Comparison of ENCODE assay signal across 9 mouse cellular contexts in the genomic region with DNA sequence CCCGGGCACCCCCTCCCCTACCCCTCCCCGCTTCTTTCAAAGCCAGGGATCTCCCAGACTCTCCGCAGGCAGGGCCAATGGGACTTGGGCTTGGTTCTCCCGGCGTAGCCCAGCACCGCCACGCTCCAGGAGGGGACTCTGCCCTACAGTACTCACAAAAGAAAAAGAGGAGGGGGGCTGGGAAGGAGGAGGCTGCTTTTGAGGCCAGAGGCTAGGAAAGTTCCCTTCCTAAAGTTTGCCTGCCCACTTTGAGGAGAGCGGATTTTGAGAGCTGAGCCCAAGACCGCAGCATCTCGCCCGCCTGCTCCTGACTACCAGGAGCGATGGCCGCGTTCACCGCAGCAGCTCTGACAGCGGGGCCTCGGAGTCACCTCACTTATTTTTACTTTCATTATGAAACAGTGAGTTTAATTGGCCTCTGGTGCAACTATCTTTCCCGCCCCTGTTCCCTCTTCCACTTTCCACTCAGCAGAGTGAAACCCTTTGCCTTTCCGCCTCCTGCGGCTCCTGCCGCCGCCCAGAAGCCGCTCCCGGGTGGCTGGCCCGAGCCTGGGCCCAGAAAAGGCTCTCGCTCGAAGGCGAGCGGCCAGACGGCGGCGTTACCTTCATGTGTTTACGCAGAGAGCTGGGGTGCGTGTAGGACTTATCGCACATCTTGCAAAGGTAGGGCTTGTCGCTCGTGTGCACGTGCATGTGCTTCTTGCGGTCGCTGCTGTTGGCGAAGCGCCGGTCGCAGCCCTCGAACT. TPM values are rescaled to one million over a fixed set of nuclear protein-coding genes. Genes with fewer than 3 reads are reported as not detected.
DNase-seq lines count a peak whose midpoint lies in the region; ATAC-seq and TF ChIP-seq lines count a peak whose summit lies in the region.
"Had no signal": no experiment of that assay in that cellular context is flagged by ENCODE, and none has a peak within 500 bp of the region (broad histone marks: within the 10 kb centered on the region; RNA-seq: fewer than 3 reads in every experiment).

Zic4 (plus strand) TSS at position 558 of the 746 bp plus-strand sequence.

- H3K27ac ChIP-seq in kidney, embryonic 16.5 days (ENCODE audit: low read length) = no peak within 1 kb of the TSS
- H3K27ac ChIP-seq in bone marrow macrophage, adult 2 months (ENCODE audit: insufficient read depth, low read depth, low read length) = no peak within 1 kb of the TSS
- peak within 1 kb of the TSS; percentile 93 for H3K27ac ChIP-seq in forebrain, embryonic 13.5 days
- no peak within 1 kb of the TSS for H3K27ac ChIP-seq in limb, embryonic 13.5 days
- peak within 1 kb of the TSS; percentile 95 for H3K27ac ChIP-seq in neural tube, embryonic 15.5 days (replicated peaks)
- H3K27ac ChIP-seq: macrophage had no signal

- H3K36me3 ChIP-seq in kidney, embryonic 16.5 days (ENCODE audit: insufficient read depth, low read length) = no peaks in the 10 kb centered on the region
- H3K36me3 ChIP-seq in forebrain, embryonic 13.5 days (ENCODE audit: poor library complexity, severe bottlenecking) = peaks cover 9% of the 10 kb centered on the region
- no peaks in the 10 kb centered on the region for H3K36me3 ChIP-seq in limb, embryonic 13.5 days
- no peaks in the 10 kb centered on the region for H3K36me3 ChIP-seq in neural tube, embryonic 15.5 days

- H3K27me3 ChIP-seq in kidney, embryonic 16.5 days (ENCODE audit: insufficient read depth, low read length) = peaks cover 87% of the 10 kb centered on the region
- H3K27me3 ChIP-seq in forebrain, embryonic 13.5 days = peaks cover 63% of the 10 kb centered on the region
- H3K27me3 ChIP-seq in limb, embryonic 13.5 days = peaks cover 88% of the 10 kb centered on the region
- peaks cover 9% of the 10 kb centered on the region for H3K27me3 ChIP-seq in neural tube, embryonic 15.5 days (replicated peaks)

- H3K9me3 ChIP-seq in kidney, embryonic 16.5 days (ENCODE audit: low read length) = no peaks in the 10 kb centered on the region
- no peaks in the 10 kb centered on the region for H3K9me3 ChIP-seq in forebrain, embryonic 13.5 days (replicated peaks)
- no peaks in the 10 kb centered on the region for H3K9me3 ChIP-seq in limb, embryonic 13.5 days
- H3K9me3 ChIP-seq in neural tube, embryonic 15.5 days (replicated peaks) = no peaks in the 10 kb centered on the region

- H3K9ac ChIP-seq in kidney, embryonic 16.5 days (replicated peaks; ENCODE audit: low read length) = no peak within 1 kb of the TSS
- peak within 1 kb of the TSS; percentile 95 for H3K9ac ChIP-seq in forebrain, embryonic 13.5 days
- peak within 1 kb of the TSS; percentile 39; the same call in 1 of the 2 replicates for H3K9ac ChIP-seq in limb, embryonic 13.5 days
- H3K9ac ChIP-seq in neural tube, embryonic 15.5 days (replicated peaks) = peak within 1 kb of the TSS; percentile 76

- ATAC-seq in kidney, embryonic 16.5 days (ENCODE audit: low FRiP score, low TSS enrichment) = peak; percentile 60; the same call in 1 of the 2 replicates
- peak; percentile 67 for ATAC-seq in forebrain, embryonic 13.5 days
- ATAC-seq in limb, embryonic 13.5 days (ENCODE audit: low FRiP score, low read depth) = peak; percentile 60
- ATAC-seq in neural tube, embryonic 15.5 days (ENCODE audit: low FRiP score) = no peak

- peak within 1 kb of the TSS; percentile 42 for H3K4me2 ChIP-seq in kidney, embryonic 16.5 days (replicated peaks; ENCODE audit: low read depth, low read length)
- peak within 1 kb of the TSS; percentile 63 for H3K4me2 ChIP-seq in forebrain, embryonic 13.5 days
- peak within 1 kb of the TSS; percentile 54 for H3K4me2 ChIP-seq in limb, embryonic 13.5 days (replicated peaks)
- H3K4me2 ChIP-seq in neural tube, embryonic 15.5 days = peak within 1 kb of the TSS; percentile 53

- no peak for TF ChIP-seq POLR2A in bone marrow macrophage, adult 2 months (IDR thresholded peaks at IDR 0.05; ENCODE audit: borderline replicate concordance, low read depth, low read length)

- WGBS in kidney, embryonic 16.5 days = under 1% methylated on average over 45 of the region's 45 CpGs
- under 1% methylated on average over 45 of the region's 45 CpGs for WGBS in forebrain, embryonic 13.5 days
- WGBS in limb, embryonic 13.5 days = under 1% methylated on average over 45 of the region's 45 CpGs
- WGBS in neural tube, embryonic 15.5 days = under 1% methylated on average over 45 of the region's 45 CpGs

- no peak for DNase-seq in kidney, adult 8-10 months
- DNase-seq in urinary bladder, postnatal 4 days (ENCODE audit: low spot score in 2 of 2) = no peak
- DNase-seq in testis, postnatal 14 days (ENCODE audit: low spot score) = no peak

- TF ChIP-seq CTCF in bone marrow macrophage, adult 2 months (IDR thresholded peaks at IDR 0.05; ENCODE audit: low read depth, low read length) = no peak

- H3K4me1 ChIP-seq in kidney, embryonic 16.5 days (ENCODE audit: insufficient read depth, low read length) = peaks cover 11% of the 10 kb centered on the region; the same call in 1 of the 2 replicates
- no peaks in the 10 kb centered on the region; the same call in 1 of the 2 replicates for H3K4me1 ChIP-seq in bone marrow macrophage, adult 2 months (ENCODE audit: control insufficient read depth, insufficient read depth, low read length)
- peaks cover 9% of the 10 kb centered on the region; the same call in 1 of the 2 replicates for H3K4me1 ChIP-seq in forebrain, embryonic 13.5 days
- peaks cover 14% of the 10 kb centered on the region; the same call in 1 of the 2 replicates for H3K4me1 ChIP-seq in limb, embryonic 13.5 days
- peaks cover 6% of the 10 kb centered on the region for H3K4me1 ChIP-seq in neural tube, embryonic 15.5 days

- peak within 1 kb of the TSS; percentile 32 for H3K4me3 ChIP-seq in kidney, embryonic 16.5 days (ENCODE audit: low read length)
- H3K4me3 ChIP-seq in bone marrow macrophage, adult 2 months (ENCODE audit: insufficient read depth, low read length) = peak within 1 kb of the TSS; percentile 52
- peak within 1 kb of the TSS; percentile 71 for H3K4me3 ChIP-seq in forebrain, embryonic 13.5 days
- peak within 1 kb of the TSS; percentile 39 for H3K4me3 ChIP-seq in limb, embryonic 13.5 days
- peak within 1 kb of the TSS; percentile 59 for H3K4me3 ChIP-seq in neural tube, embryonic 15.5 days (replicated peaks)

RNA-seq across cellular contexts. Expression of gene Zic4, which starts in this region (rescaled TPM):
- polyA plus RNA-seq in kidney, embryonic 16.5 days (2015; fragmentation: Nextera tagmentation; extraction: Ambion mirVana) = not detected in 2 replicates
- polyA plus RNA-seq in bone marrow macrophage, adult 2 months (2012; ENCODE audit: insufficient read depth, insufficient read length, missing spikeins) = not detected in 2 replicates
- 48.4 and 62.0 TPM in 2 replicates for polyA plus RNA-seq in forebrain, embryonic 13.5 days (2015; fragmentation: Nextera tagmentation; extraction: Ambion mirVana)
- 0.33 and 0.41 TPM in 2 replicates for polyA plus RNA-seq in limb, embryonic 13.5 days (2015; fragmentation: Nextera tagmentation; extraction: Ambion mirVana)
- 28.3 and 44.9 TPM in 2 replicates for polyA plus RNA-seq in neural tube, embryonic 15.5 days (2015; fragmentation: Nextera tagmentation; extraction: Ambion mirVana)
- polyA plus RNA-seq: macrophage had no signal

Comparison
In these comparisons a context has a peak if more than half of its experiments do, and no peak if none do; other contexts are left out.
1. RNA of gene Zic4 (polyA plus RNA-seq): 48.4 to 62.0 TPM in forebrain, embryonic 13.5 days and 28.3 to 44.9 TPM in neural tube, embryonic 15.5 days; 0.33 to 0.41 TPM in limb, embryonic 13.5 days, not detected in kidney, embryonic 16.5 days and not detected in bone marrow macrophage, adult 2 months; every median in the first group is over 10 times any median in the second.
2. Peak in ATAC-seq, H3K4me3 ChIP-seq and H3K4me2 ChIP-seq in kidney, embryonic 16.5 days; RNA of the gene not detected or under 1 TPM.
3. Peak in ATAC-seq, H3K4me3 ChIP-seq, H3K9ac ChIP-seq and H3K4me2 ChIP-seq in limb, embryonic 13.5 days; RNA of the gene not detected or under 1 TPM.
4. H3K27ac ChIP-seq: peak in forebrain, embryonic 13.5 days (single experiment) and neural tube, embryonic 15.5 days (single experiment); none in kidney, embryonic 16.5 days (single experiment), bone marrow macrophage, adult 2 months (single experiment) and limb, embryonic 13.5 days (single experiment).
5. Peak in every context shown above with its lines, with median percentiles within 50 percentile points of each other: H3K4me2 ChIP-seq and H3K4me3 ChIP-seq.